Mouse (Mus musculus) C2C12 (cell line): ENCODE data around the gene Pbx1.

ENCODE experiments used
- CTCF ChIP-seq: IDR thresholded peaks from one replicate; pipeline ENCODE4 v1.5.1; 2011; ENCODE audit not compliant: control insufficient read depth, insufficient read depth, insufficient read length
- FOSL1 ChIP-seq: IDR thresholded peaks from one replicate; pipeline ENCODE4 v1.8.0; 2011; ENCODE audit warnings: mild to moderate bottlenecking, low read length; ENCODE audit not compliant: poor library complexity, insufficient read depth, severe bottlenecking

DNA sequence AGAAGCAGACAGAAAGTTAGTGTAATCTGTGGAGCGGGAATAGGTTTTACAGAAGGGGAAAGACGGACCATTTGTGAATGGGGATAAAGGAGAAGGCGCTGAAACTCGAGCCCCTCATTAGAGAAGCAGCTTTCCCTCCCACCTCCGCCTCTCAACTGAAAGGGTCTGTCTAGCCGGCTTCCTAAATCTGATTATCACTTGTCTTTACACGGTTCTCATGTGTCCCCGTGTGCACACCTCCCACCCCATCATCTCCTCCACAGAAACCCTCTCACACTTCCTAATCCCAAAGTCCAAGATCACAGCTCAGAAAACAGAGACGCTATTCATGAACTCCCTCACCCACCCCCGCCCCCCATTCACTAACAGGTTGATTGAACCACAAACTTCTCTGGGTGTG, 21.5 kb downstream of the Pbx1 start:
- no peak for TF ChIP-seq CTCF
- TF ChIP-seq FOSL1 = no peak
